Mouse (Mus musculus) embryonic fibroblast, embryonic 13.5 days (primary cell): ENCODE data around the gene Dao.

ENCODE experiments used
- CTCF ChIP-seq: IDR thresholded peaks from 2 replicates; pipeline ENCODE4 v1.5.1; 2011; ENCODE audit warnings: mild to moderate bottlenecking, control low read depth, low read length, moderate library complexity, borderline replicate concordance; ENCODE audit not compliant: insufficient read depth
- POLR2A ChIP-seq: IDR thresholded peaks from 2 replicates; pipeline ENCODE4 v1.6.1; 2011; ENCODE audit warnings: low read depth, mild to moderate bottlenecking, control low read depth, low read length, moderate library complexity

- TF ChIP-seq POLR2A, result no peak
- no peak for TF ChIP-seq CTCF
These were observed 43.1 kb upstream of the Dao start for GRCm38 (mm10) chr5:113960416-113960815.
